Mouse (Mus musculus) ES-E14 (cell line): Measurements from ENCODE around the gene Acy3.

Experiments
- CHD2 ChIP-seq: IDR thresholded peaks from 2 replicates; pipeline ENCODE4 v1.6.1; 2014; ENCODE audit warnings: mild to moderate bottlenecking, low read depth, low read length, inconsistent platforms
- HCFC1 ChIP-seq: IDR thresholded peaks from 2 replicates; pipeline ENCODE4 v1.6.1; 2012; ENCODE audit warnings: low read length, inconsistent platforms, borderline replicate concordance; ENCODE audit not compliant: insufficient read depth
- MAFK ChIP-seq: IDR thresholded peaks from 2 replicates; pipeline ENCODE4 v1.6.1; 2014; ENCODE audit warnings: mild to moderate bottlenecking, low read depth, low read length, inconsistent platforms; ENCODE audit not compliant: insufficient read depth
- ZC3H11A ChIP-seq: IDR thresholded peaks from 2 replicates; pipeline ENCODE4 v1.6.1; 2012; ENCODE audit warnings: low read depth, mild to moderate bottlenecking, inconsistent platforms, low read length, borderline replicate concordance
- ZNF384 ChIP-seq: IDR thresholded peaks from 2 replicates; pipeline ENCODE4 v1.6.1; 2012; ENCODE audit warnings: low read depth, low read length, inconsistent platforms

GRCm38 (mm10) chr19:4015635-4016034 lies 29.3 kb downstream of the Acy3 start:
- no peak for TF ChIP-seq HCFC1
- TF ChIP-seq ZC3H11A, result no peak
- no peak for TF ChIP-seq CHD2
- TF ChIP-seq ZNF384, result no peak
- TF ChIP-seq MAFK, result no peak
